Mouse (Mus musculus) bone marrow macrophage, adult 2 months (primary cell): ENCODE measurements at regions not wholly inside any gene's neighbourhood (a gene's known extent, or its start where the extent isn't known, plus 50 kb on each side); places are given as distances from the start of the nearest gene placed in this dataset.

ENCODE experiments used
- CTCF ChIP-seq: IDR thresholded peaks from 2 replicates; pipeline ENCODE4 v1.5.1; 2012; ENCODE audit warnings: low read depth, mild to moderate bottlenecking, low read length, moderate library complexity
- POLR2A ChIP-seq: IDR thresholded peaks from 2 replicates; pipeline ENCODE4 v1.6.1; 2012; ENCODE audit warnings: mild to moderate bottlenecking, low read depth, low read length, borderline replicate concordance

GRCm38 (mm10) chr3:105353268-105353667, 98.9 kb upstream of the Kcnd3 start:
- TF ChIP-seq CTCF (no peak), POLR2A (no peak)
